Mouse (Mus musculus) gastrocnemius, postnatal 25 days (tissue): ENCODE measurements around the gene Lgals12. TPM values are rescaled to one million over a fixed set of nuclear protein-coding genes. Genes with fewer than 3 reads are reported as not detected.

Experiments
- DNase-seq: peaks from one replicate; pipeline ENCODE4 v3.0.0; 2022
- total RNA-seq, 2 experiments: library from RNA; stranded (reverse); gene quantifications; 1 replicate in 1 of 2; 2 replicates in 1 of 2; pipeline ENCODE4 v1.2.3; 2021

Gene Lgals12
- total RNA-seq, 2 experiments from 2014 or later: 0.20 to 6.1 TPM

DNA sequence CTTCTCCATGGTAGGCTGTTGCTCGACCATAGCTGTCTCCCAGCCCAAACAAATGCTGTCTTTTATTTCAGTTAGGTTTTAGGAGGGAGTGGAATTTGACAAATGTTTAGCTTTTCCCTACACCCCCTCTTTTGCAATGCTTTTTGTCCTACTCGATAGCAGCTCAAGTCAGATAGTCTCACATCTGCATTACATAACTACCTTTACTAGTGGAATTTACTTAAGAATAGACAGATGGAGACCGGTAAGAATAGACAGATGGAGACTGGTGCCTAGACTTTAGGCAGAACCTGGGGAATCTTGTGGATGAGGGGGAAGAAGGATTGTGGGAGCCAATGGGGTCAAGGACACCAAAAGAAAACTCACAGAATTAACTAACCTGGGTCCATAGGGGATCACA is 23.4 kb downstream of the Lgals12 start:
- DNase-seq: no peak

DNA sequence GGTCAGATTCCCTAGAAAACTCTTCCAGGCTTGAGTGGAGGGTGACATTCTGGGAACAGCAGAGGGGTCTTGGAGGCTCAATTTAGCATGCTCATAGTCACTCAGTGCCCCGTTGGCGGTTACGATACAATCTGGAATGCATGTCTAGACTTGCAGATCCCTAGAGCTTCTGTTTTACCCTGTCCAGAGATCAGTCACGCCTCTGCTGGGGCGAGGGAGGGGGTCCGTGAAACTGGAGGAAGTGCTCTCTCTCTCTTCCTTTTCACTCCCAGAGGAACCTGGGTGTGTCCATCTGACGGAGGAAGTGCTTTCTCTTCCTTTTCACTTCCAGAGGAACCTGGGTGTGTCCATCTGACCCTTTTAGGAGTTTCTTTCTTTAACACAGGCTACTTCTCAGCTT is 23.9 kb downstream of the Lgals12 start:
- no peak for DNase-seq

DNA sequence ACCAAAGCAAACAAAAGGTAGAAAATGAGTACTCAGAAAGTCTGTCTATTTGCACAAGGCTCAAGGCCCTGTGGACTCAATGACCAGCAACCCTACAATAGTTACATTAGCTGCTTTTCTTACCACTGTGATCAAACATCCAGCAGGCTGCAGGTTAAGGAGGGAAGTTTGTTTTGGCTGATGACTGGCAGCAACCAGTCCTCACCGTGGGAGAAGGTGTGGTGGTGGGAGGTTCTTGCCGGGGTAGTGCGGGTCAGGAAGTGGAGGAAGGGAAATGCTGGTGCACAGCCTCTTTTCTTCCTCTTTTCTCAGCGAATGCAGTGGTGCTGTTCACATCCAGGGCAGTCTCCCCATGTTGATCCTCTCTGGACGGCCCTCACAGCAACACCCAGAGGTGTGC is 26.0 kb downstream of the Lgals12 start:
- no peak for DNase-seq

DNA sequence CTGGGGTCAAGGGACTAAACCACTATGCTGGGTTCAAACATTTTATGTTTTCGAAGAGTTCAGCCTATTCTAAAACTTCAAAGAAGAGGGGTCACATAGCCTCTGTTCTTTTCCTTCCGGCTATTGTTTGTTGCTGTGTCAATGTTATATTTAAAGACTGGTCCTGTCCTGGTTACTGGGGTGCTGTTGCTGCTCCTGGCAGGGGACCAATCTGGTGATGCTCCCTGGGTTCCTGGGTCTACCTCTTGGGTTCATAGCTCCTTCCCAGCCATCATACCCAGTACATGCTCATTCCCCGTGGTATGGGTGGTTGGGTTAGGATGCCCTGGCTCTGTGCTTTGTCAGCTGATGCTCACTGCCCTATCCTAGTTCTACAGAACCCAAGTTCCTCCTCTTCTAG is 29.3 kb downstream of the Lgals12 start:
- DNase-seq: no peak

DNA sequence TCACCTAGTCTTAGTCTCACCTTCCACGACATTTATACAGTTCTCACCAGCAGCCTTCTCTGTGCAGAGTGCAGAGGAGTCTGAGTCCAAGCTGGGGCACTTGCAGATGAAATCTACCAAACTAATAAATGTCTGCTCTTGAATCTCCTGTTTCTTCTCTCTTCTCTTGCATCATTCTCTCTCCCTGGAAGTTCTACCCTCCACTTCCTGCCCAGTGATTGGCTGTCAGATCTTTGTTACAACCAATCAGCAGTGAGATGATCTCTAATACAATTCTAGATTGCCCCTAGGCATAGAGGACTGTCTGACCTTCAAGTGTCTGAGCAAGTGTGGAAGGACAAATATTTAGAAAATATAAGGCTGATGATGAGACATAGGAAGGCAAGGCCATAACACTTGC is 30.8 kb downstream of the Lgals12 start:
- DNase-seq: no peak

DNA sequence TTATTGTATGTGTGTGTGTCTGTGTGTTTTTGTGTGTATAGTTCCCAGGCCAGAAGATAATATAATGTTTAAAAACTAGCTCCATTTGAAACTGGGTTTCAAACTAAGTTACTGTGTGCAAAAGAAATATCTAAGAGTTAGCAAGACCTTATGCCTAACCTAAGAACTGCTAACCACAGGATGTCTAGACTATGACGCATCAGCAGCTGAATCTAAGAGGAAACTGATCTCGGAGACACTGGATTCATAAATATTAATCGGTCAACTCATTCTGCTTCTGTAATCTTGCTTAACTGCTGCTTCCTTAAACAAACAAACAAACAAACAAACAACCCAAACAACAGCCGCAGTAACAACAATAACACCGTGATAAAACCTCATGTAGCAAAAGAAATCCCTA is 37.3 kb downstream of the Lgals12 start:
- no peak for DNase-seq

DNA sequence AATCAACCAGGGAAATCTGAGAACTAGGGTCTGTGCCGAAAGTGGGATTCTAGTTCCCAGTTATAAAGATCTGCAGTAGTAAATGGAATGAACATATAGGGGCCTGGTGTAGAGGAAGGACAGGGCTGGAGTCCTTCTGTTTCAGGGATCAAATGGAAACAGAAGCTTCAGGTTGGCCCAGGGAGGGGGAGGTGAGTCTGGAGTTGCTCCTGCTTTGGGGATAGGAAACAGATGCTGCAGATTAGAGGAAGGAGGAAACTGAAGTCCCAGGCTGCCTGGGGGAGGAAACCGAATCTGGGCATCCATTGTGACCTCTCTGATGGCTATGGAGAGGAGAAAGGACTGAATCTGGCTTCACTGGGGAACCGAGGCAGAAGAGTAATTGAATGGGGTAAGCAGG is 38.6 kb downstream of the Lgals12 start:
- no peak for DNase-seq

DNA sequence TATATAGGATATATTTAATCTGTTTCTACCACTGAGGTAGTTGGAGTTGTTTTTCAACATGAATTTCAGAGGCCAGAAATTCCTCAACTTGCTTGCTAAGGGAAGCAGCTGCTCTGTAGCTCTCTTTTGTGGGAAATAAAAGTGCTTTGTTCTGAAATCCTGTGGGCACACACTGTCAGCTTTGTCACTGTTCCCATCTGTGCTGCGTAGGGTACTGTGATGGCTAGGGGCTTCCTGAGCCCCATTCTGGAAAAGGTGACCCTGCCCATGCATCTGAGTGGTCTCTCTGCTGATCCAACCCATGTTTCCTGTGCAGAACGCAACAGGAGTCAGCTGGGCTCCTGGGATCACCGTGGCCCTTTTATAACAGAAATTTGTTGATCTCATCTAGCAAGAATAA is 40.2 kb downstream of the Lgals12 start:
- DNase-seq: no peak

DNA sequence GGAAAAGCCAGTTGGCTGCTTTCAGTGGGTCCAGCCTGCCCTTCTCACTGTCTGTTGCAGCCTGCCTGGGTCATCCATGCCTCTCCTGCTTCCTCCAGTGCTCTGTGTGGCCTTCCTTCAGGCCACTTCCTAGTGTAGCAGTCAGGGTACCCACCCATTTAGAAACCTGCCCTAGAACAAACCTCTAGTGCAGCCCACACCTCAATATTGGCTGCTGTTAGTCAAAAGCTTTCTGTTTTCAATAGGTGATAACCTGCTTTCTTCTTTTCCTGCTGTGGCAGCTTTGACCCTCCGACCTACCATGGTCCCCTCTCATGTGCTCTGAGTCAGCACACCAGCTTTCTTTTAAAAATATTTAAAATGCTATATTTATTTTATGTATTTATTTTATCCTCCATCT is 42.5 kb downstream of the Lgals12 start:
- DNase-seq: no peak

DNA sequence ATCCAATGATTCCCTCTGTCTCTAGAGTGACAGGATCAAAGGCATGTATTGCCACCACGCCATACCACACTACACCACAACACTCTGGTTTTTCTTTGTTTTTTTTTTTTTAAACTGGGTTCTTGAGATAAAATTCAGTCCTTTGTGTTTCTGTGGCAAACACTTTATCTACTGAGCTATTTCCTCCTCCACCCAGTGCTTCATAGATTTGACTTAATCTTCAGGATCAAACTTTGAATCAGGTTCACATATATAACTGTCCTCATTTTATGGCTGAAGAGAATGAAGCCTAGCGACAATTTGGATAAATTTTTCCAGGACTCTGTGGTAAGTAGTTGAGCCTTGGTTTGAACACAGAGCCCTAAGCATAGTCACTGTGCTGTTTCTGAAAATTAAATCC is 43.3 kb downstream of the Lgals12 start:
- no peak for DNase-seq

DNA sequence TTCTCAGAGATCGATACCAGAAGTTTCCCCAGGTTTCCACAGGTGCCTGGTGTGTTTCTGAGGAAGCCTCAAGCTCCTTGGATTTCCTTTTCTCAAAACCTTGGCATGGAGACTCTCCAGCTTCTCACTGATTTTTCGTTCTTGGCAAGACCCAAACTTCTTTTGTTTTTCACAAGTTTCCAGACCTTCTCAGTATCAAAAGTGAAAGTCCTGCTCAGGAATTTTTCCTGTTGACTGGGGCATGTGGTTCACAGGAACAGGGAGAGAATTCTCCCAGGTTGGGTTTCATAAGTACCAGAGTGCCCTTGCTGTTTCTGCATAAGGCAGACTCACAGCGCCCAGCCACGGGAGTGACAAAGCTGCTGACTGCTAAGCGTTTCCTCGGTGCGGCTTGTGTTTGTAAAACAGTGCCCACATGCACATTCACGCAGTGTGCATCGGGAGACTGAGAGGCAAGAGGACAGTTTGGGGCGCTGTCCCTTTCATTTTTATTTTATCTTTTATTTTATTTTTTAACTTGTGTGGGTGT is 44.3 kb downstream of the Lgals12 start:
- DNase-seq: no peak

DNA sequence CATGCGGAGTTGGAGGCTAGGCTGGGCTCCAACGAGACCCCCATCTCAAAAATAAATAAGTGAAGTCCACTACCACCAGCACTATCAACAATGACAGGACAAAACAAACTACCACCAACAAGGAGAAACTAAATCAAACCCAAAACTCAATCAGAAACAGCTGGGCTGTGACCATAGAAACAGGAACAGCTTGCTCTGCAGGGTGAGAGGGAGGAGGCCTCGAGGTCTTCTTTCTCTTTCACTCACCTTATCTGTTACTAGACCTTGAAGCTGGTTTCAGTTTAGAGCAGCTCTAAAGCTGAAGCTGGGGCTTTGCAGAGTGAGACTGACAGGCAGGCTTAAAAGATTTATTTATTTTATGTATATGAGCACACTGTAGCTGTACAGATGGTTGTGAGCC is 45.5 kb downstream of the Lgals12 start:
- DNase-seq: no peak

DNA sequence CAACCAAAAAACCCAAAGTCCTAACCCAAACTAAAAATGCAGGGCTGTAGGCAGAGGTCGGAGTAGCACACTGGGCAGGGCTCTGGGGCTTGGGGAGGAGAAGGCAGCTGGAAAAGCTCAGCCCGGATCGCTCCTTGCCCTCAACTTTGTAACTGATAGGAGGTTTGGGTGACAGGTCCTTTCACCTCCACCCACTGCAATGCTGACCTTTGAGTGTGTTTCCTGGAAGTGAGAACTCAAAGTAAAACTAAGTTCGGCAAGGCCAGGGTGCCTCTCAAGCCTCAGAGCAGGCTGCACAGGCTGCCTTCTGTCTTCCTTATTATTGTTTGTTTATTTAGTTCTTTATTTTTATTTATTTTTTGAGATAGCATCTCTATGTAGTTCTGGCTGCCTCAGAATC is 47.0 kb downstream of the Lgals12 start:
- no peak for DNase-seq

DNA sequence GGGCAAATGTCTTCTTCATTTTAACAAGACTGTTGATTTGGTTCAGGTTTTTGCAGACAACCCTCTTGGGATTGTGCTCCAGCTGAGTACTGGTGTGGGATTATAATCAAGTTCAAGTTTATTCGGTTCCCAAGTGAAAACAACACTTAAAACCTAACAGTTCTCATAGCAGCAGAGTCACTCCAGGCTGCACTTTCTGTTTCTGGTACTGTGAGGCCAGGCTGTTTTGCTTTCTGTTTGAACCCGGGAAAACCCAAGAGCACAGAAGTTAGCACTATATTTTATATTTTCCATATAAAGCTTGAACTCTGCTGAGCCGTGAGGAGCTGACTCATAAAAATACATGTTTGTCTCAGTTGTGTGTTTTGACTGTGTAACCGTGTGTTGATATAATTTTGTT is 48.3 kb downstream of the Lgals12 start:
- DNase-seq: no peak

DNA sequence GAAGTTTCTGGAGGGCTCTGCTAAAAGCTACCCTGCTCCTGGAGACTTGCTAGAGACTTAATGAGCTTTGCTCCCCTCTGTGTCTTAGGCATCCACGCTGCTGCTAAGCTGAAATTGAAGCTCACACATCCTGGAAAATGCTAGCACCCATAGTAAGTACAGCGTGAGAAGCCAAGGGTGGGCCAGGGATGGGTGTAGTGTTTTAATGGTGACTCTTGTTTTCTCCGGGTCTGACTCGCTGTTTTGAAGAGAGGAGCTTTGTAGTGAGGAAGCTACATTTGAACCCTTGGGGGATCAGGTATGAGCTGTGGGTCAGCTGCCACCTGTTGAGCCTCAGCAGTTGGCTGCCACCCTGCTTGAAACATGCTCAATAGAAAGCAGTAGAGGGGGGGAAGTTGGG is 49.1 kb downstream of the Lgals12 start:
- no peak for DNase-seq

DNA sequence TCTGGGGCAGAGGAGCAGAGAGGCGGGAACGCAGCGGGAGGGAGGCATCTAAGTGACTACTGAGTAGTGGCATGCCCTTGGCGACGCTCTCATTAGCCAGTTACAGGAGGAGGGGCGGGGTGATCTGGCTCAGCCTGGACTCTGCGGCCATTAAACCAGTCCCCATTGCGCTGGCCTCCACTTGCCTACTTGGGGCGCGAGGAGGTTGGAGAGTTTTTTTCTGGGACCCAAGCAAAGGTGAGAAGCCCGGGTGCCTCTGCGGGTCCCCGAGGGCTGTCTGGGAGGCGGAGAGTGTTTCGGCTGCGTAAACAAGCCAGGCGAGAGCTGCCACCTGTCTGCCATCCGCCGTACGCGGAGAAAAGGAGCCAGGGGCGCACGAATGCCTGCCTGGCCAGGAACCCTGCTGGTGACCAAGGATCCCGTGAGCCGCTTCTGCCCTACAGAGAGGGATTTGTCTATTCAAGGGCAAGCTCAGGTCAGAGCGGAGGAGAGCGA is 49.6 kb downstream of the Lgals12 start, which contains the start of gene Pla2g16:
Pla2g16 (plus strand) TSS at position 132 of the 495 bp plus-strand sequence.
- DNase-seq: peak; percentile 76

DNA sequence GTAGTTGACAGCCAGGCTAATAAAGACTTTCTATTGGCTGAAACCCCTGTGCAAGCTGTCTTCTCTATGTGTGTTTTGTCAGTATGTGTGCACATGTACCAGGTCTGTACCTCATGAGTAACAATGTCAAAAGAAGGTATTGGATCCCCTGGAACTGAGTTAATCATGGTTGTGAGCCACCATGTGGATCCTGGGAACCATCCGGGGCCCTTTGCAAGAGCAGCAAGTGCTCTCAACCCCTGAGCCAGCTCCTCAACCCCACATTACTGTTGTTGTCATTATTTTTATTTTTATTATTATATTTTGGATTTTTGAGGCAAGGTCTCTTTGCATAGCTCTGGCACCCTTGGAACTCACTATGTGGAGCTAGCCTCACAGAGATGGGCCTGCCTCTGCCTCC is 50.4 kb downstream of the Lgals12 start:
- DNase-seq: no peak

DNA sequence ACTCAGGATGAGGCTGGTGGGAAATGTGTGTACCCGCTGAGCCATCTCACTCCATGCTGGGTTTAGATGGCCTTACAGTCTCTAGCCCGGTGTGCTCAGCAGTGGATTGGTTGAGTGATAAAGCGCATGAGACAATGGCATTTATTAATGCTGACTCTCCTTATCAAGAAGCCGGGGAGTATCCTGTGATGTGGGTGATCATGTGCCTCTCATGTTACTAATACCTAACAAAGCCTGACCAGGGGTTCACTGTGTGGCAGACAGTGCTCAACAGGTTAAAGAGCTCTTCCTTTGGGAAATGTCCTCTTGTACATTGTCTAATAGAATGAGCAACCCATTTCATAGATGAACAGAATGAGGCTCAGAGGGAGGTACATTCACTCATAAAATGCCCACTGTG is 52.1 kb downstream of the Lgals12 start:
- DNase-seq: no peak

DNA sequence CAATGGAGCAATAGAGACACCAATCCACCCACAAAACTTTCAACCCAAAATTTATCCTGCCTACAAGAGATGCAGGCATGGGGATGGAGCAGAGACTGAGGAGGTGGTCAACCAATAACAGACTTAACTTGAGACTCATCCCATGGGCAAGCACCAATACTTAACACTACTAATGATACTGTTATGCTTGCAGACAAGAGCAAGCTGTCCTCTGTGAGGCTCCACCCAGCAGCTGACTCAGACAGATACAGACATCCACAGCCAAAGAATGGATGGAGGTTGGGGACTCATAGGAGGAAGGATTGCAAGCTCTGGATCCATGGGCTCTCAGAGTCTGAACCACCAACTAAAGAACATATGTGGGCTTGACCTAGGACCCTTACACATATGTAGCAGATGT is 53.6 kb downstream of the Lgals12 start:
- no peak for DNase-seq

DNA sequence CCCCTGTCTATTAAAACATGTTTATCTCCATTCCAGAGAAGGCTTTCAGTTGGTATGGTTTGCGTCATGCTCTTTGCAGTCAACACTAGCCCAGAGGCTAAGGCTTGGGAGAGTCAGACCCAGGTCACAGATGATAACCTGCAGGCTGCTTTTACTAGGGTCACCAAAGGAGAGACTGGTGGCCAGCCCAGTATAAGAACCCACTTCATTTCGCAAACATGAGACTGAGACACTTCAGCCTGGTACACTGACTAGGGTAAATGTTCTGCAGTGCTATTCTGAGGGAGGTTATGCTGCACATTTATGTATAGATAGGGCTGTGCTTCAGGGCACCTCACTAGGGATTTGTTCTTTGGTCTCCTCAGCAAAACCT is 54.7 kb downstream of the Lgals12 start:
- DNase-seq: no peak

DNA sequence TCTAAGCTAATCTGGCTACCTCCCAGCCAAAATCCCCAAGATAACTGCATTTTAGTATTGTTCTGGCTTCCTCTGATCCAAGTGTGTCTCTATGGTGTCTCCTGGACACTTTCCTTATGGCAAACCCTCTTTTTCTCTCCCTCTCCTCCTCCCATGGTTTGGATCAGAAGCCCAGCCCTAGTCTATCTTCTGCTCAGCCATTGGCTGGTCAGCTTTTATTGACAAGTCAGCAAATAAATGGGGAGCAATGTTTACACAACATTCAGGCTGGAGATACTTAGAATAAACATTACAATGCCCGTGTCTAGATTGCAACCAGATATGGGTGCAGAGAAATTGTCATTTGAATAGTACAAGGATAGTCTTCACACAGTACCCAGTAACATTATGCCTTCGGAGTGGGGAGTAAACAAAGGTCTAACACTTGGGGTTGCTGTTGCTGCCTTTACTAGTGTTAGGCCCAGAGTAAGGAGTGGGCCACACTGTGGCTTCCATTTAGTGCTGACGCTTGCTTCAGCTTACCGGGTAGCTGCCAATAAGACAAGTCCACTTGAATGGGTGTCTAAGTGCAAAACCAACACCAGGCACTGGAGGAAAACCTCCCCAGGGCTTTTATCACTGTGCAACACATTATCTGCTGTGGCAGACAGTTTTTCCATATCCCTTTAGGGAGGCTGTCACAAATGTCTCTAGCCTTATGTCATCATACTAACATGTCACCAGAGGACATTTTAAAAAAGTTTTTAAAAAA is 55.3 kb downstream of the Lgals12 start:
- DNase-seq: no peak

DNA sequence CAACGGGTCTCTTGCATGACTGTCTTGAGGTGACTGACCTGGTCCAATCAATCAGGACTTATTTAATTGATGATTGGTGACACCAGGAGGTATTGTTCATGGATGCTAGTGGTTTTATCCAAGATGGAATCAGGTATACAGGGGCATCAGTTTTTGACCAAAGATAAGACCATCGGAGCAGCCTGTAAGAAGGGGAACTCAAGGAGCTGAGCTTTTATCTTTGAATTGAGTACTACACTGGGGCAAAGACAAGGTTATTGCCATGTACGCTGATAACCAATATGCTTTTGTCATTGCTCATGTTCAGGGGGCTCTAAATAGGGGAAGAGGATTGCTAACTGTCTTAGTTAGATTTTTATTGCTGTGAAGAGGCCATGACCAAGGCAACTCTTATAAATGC is 58.1 kb downstream of the Lgals12 start:
- no peak for DNase-seq
